9 mouse cellular contexts compared by ENCODE assay signal in the genomic region with DNA sequence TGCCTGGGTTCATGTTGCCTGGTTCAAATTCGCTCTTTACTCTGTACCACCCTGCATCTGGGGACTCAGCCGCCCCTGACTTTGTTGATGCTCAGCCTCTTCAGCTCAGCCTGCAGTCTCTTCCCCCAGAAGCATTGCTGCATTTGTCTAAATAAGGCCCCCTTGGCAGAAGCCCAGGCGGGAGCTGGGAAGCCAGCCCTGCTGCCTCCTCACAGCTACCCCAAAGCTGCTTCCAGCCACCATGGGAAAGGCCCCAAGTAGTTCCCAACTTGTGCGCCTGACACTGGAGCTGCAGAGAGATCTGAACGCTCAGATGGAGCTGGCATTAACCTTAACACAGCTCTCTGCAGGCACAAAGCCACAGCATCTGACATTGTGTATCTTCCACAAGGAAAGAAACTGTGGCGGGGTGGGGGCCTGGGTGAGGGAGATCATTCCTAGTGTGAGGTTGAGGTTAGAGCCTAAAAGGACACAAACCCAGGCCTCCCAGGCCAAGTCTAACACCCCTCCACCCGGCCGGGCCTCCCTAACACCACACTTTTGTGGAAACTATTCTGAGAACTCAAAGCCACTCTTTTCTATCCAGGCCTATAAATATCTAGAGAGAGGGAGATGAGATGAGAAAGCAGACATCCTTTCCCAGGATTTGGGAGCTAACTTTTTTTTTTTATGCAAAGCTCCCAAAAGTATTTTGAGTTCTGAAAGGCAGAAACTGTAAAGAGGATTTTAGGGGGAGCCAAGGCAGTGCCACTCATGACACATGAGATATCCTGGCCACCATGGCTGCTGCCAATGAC. TPM values are rescaled to one million over a fixed set of nuclear protein-coding genes. Genes with fewer than 3 reads are reported as not detected.
DNase-seq lines count a peak whose midpoint lies in the region; ATAC-seq lines count a peak whose summit lies in the region.
"Had no signal": no experiment of that assay in that cellular context is flagged by ENCODE, and none has a peak within 500 bp of the region (broad histone marks: within the 10 kb centered on the region; RNA-seq: fewer than 3 reads in every experiment).

No protein-coding gene starts in this region.

- WGBS in forebrain, embryonic 14.5 days, result 68% methylated on average over 8 of the region's 8 CpGs
- WGBS in forebrain, embryonic 13.5 days, result 72% methylated on average over 8 of the region's 8 CpGs
- 46% methylated on average over 8 of the region's 8 CpGs for WGBS in embryonic facial prominence, embryonic 15.5 days

- H3K9ac ChIP-seq in forebrain, embryonic 14.5 days (ENCODE audit: low read length), result no peak overlapping the region
- H3K9ac ChIP-seq in forebrain, embryonic 13.5 days, result no peak overlapping the region
- no peak overlapping the region for H3K9ac ChIP-seq in embryonic facial prominence, embryonic 15.5 days
- H3K9ac ChIP-seq: liver, embryonic 14.5 days had no signal

- no peaks in the 10 kb centered on the region for H3K27me3 ChIP-seq in forebrain, embryonic 14.5 days (replicated peaks; ENCODE audit: control insufficient read depth, insufficient read depth, low read length)
- H3K27me3 ChIP-seq in forebrain, embryonic 13.5 days, result no peaks in the 10 kb centered on the region
- H3K27me3 ChIP-seq in embryonic facial prominence, embryonic 15.5 days, result no peaks in the 10 kb centered on the region

- H3K36me3 ChIP-seq in forebrain, embryonic 14.5 days (ENCODE audit: control insufficient read depth, insufficient read depth, low read length), result no peaks in the 10 kb centered on the region
- H3K36me3 ChIP-seq in forebrain, embryonic 13.5 days (ENCODE audit: poor library complexity, severe bottlenecking), result no peaks in the 10 kb centered on the region
- no peaks in the 10 kb centered on the region for H3K36me3 ChIP-seq in embryonic facial prominence, embryonic 15.5 days

- H3K4me1 ChIP-seq in forebrain, embryonic 14.5 days (ENCODE audit: control insufficient read depth, insufficient read depth, low read length), result no peaks in the 10 kb centered on the region
- 0 out of 2 replicates have a peak, but pooled peaks cover 9% of the 10 kb centered on the region for H3K4me1 ChIP-seq in forebrain, embryonic 13.5 days
- H3K4me1 ChIP-seq in embryonic facial prominence, embryonic 15.5 days, result peaks cover 41% of the 10 kb centered on the region

- no peak overlapping the region for H3K4me2 ChIP-seq in forebrain, embryonic 14.5 days (ENCODE audit: low read length)
- H3K4me2 ChIP-seq in forebrain, embryonic 13.5 days, result no peak overlapping the region
- no peak overlapping the region for H3K4me2 ChIP-seq in embryonic facial prominence, embryonic 15.5 days (replicated peaks)

- no peaks in the 10 kb centered on the region for H3K9me3 ChIP-seq in forebrain, embryonic 14.5 days (replicated peaks; ENCODE audit: control insufficient read depth, low read length)
- no peaks in the 10 kb centered on the region for H3K9me3 ChIP-seq in forebrain, embryonic 13.5 days (replicated peaks)
- no peaks in the 10 kb centered on the region for H3K9me3 ChIP-seq in embryonic facial prominence, embryonic 15.5 days (replicated peaks)

- ATAC-seq in forebrain, embryonic 14.5 days, result no peak; the same call in 1 of the 2 replicates
- ATAC-seq in forebrain, embryonic 13.5 days, result no peak
- 0 out of 2 replicates have a peak, but pooled peaks have one; percentile 8 for ATAC-seq in embryonic facial prominence, embryonic 15.5 days (ENCODE audit: insufficient number of reproducible peaks, low FRiP score, low TSS enrichment, low read depth)
- ATAC-seq in megakaryocyte, adult 5-6 weeks (ENCODE audit: poor library complexity, severe bottlenecking), result no peak

- DNase-seq in forebrain, embryonic 14.5 days (ENCODE audit: low spot score), result peak; percentile 69
- peak; percentile 48 to 49 for DNase-seq in heart, postnatal 36 days
- DNase-seq in left cerebral cortex, postnatal 4 days, result peak; percentile 74
- peak; percentile 82 for DNase-seq in telencephalon, adult 2 months (ENCODE audit: low read depth, low spot score)
- no peak for DNase-seq in thymus, adult 18-20 months

- intact Hi-C loops in heart, postnatal 36 days (cut with DNase I), result no loop called here
- intact Hi-C loops in left cerebral cortex, postnatal 4 days (cut with DNase I), result no loop called here

- no peak overlapping the region for H3K4me3 ChIP-seq in forebrain, embryonic 14.5 days (ENCODE audit: low read depth, low read length)
- H3K4me3 ChIP-seq in forebrain, embryonic 13.5 days, result no peak overlapping the region
- no peak overlapping the region for H3K4me3 ChIP-seq in embryonic facial prominence, embryonic 15.5 days (replicated peaks)

- H3K27ac ChIP-seq in forebrain, embryonic 14.5 days (ENCODE audit: low read depth, low read length), result peak overlapping the region; percentile 0; the same call in 1 of the 2 replicates
- no peak overlapping the region; the same call in 1 of the 2 replicates for H3K27ac ChIP-seq in forebrain, embryonic 13.5 days
- H3K27ac ChIP-seq in embryonic facial prominence, embryonic 15.5 days (replicated peaks), result peak overlapping the region; percentile 81
- H3K27ac ChIP-seq: liver, embryonic 14.5 days had no signal

RNA-seq across cellular contexts. Expression of gene Galnt18, which starts 59.1 kb away (rescaled TPM):
- polyA plus RNA-seq in forebrain, embryonic 14.5 days (2014; fragmentation: Nextera tagmentation; extraction: Ambion mirVana), result 6.6 and 7.4 TPM in 2 replicates
- polyA plus RNA-seq in forebrain, embryonic 13.5 days (2015; fragmentation: Nextera tagmentation; extraction: Ambion mirVana), result 4.6 and 6.2 TPM in 2 replicates
- polyA plus RNA-seq in embryonic facial prominence, embryonic 15.5 days (2015; fragmentation: Nextera tagmentation; extraction: Ambion mirVana), result 30.0 and 30.3 TPM in 2 replicates
- 10 to 100 TPM; 11.5 to 14.2 TPM for total RNA-seq in heart, postnatal 36 days (2021)
- total RNA-seq in left cerebral cortex, postnatal 4 days (2021), result 10 to 100 TPM; 28.9 to 30.6 TPM
- total RNA-seq in megakaryocyte, adult 5-6 weeks (2015), result not detected in 2 replicates
- total RNA-seq in megakaryocyte, adult 5-6 weeks (2017), result not detected in 2 replicates

Comparison
In these comparisons a context has a peak if more than half of its experiments do, and no peak if none do; other contexts are left out.
1. DNase-seq: peak in forebrain, embryonic 14.5 days (single experiment), heart, postnatal 36 days (2 of 2), left cerebral cortex, postnatal 4 days (single experiment) and telencephalon, adult 2 months (single experiment); none in thymus, adult 18-20 months (0 of 2).
2. RNA of gene Galnt18, which starts 59.1 kb away (total RNA-seq): 28.9 to 30.6 TPM in left cerebral cortex, postnatal 4 days and 11.5 to 14.2 TPM in heart, postnatal 36 days; not detected in megakaryocyte, adult 5-6 weeks; every median in the first group is over 10 times any median in the second.